Mouse (Mus musculus) neural tube, embryonic 10.5 days (tissue): ENCODE results near the gene Optn.
A peak's percentile ranks its signal among the peaks of the same experiment; 100 is the strongest.
"Not testable (repeated sequence)": the region's sequence is repeated elsewhere in the genome, so short reads cannot be mapped to it uniquely, and the experiment has no call there.

Experiments
- DNase-seq: peaks from one replicate; pipeline ENCODE4 v3.0.0-alpha.2; 2017; ENCODE audit warnings: low spot score; ENCODE audit errors: extremely low spot score

Optn gene

DNA sequence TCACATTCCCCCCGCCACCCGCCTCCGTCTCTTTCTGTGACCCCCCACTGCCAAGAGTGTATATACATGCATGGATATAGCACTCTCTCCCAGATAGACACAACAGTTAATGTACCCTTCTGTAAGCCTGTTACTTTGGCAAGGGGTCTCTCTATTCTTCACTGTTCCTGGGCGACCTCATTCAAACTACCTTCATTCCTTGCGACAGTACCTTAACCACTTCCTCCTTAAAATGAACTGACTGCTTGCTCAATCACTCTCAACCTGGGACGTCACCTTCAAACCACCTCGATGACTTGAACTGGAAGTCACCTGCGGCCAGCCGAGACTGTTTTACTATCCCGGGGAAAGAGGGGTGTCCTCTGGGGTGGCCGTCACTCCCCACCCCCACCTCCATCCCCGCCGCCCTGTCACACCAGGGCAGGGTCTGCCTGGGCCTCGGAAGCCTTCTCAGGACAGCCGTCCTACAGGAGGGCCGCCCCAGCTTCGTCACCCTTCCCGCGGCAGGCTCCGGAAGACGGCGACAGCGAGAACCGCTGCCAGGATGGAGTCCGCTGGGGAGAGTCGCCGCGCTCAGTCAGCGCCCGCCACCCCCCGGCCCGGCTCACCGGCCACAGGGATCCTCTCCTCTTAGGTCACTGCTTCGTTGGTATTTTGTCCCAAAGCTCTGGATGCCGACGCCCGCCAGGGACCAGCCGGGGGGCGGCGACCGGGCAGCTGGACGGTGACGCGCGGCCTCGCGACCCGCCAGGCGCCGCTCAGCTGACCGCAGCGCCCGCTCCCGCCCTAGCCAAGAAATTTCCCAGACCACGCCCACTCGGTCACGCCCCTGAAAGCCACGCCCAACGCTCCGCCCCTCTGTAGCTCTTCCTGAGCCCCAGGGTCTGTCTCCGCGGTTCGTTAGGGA, at the start of gene Optn:
Optn (minus strand) TSS at position 753 of the 907 bp plus-strand sequence.
- DNase-seq, result peak; percentile 90

DNA sequence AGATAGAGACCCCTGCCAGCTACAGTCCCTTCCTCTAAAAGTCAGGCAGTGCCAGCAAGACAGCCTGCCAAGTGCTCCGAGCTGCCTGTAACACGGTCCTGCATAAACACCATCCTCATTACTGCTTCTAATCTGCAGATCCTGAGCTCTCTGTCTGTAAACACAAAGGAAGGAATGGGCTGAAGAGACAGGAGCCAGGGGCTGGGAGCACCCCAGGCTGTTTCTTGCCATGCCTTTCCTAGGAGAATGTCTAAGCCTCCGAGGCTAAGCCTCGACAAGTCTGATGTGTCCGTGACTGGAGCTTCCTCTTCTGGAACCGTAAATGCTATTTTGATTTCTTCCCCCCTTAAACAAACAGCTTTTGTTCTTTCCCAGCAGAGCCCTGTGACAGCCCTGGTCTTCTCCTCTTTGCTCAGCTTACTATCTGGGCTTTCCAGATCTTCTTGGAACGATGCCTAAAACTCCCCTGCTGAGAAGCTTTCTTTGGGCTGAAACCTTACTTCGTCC, 49.0 kb upstream of the Optn start:
- no peak for DNase-seq

DNA sequence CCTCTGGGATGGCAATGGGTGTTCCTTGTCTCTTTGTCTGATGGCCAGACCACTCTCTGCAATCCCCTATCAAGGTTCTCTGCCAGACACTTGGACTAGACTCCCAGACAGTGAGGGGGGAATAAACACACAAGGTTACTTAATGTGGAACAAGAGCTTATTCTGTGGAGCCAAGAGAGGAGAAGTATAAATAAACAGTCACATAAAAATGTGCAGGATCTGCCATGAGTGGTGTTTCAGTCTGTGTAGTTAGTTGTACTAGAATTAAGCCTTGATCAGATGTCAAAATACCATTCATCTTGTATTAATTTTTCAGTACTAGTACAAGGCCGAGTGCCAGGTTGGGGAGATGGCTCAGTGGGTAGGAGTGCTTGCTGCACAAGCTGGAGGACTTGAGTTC, 39.0 kb upstream of the Optn start:
- no peak for DNase-seq

DNA sequence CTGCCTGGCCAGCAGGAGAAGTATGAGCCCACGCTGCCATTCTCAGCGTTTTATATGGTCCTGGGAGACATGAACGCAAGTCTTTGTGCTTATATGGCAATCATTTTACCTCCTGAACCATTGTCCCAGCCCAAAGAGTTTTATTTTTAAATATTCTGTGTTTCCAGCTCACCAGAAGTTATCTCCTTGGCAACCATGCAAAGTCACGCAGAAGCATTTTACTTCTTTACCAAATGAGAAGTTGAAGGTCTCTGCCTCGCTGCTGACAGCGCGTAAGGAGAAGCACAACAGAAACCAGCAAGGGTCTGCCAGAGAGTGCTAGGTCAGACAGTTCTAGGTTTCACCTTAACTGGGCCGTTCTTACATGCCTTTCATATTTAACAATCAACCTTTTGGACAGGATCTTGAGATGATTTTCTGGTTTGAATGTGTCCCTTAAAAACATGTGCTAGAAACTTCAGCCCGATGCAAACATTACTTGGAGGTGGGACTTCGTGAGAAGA, 37.9 kb upstream of the Optn start:
- DNase-seq, result no peak

DNA sequence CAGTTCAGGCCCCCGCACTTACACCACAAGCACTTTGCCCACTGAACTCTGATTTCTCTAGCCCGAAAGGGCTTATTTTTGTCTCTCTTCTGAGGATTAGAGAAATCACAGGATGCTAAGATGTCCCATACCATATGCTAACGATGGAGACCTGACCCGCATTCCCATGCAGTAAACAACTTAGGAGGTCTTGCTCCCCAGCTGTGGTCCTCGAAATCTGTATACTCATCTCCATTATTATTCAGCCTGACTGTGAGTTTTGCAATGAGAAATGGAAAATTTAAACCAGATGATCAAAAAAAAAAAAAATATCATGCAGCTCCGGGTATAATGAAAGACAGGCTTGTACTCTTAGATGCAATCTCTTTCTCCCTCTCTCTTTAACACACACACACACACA, 35.3 kb upstream of the Optn start:
- DNase-seq, result no peak

DNA sequence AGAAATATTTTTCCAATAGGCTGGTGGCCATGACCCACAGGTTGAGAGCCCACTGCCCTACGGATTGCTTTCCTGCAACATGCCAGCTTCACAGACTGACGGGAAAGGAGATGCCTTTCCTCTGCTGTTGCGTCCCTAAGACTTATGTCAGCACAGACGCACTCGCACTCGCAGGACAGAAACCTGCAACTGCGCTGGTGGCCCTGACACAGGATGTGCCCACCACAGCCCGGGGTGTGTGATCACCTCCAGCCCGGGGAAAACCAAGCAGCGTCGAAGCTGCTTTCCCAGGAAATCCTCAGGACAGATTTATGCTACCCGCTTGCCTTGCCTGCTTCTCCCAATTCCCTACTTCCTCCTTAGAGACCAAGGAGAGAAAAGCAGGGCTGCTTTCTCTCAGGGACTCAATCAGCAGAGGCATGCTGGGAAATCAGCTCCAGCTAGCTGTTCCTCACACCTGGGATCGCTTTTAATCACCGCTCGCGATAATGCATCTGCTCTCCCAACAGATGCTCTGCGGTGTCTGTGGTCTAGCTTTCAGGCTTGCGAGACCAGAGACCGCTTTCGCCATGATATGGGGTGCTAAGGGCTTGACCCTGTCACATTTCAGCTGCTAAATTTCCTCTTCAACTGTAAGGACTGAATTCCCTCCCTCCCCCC, 34.1 kb upstream of the Optn start:
- DNase-seq, result peak; percentile 47

DNA sequence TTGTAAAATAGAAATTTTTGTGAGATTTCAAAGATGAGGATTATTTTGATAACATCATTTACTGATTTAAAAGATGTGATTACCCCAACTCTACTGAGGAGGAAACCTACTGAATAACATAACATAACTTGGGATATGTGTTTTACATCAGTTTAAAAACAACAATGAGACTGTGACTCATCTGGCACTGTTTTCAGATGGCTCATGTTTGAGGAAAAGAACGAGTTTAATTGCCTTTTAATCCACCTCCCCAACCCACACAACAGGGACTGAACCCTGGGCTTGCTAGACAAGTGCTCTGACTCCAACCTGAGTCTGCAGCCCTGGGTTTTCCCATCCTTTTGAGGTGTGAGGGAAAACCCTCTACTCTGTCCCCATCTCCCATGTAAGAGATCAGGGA, 31.5 kb upstream of the Optn start:
- no peak for DNase-seq

DNA sequence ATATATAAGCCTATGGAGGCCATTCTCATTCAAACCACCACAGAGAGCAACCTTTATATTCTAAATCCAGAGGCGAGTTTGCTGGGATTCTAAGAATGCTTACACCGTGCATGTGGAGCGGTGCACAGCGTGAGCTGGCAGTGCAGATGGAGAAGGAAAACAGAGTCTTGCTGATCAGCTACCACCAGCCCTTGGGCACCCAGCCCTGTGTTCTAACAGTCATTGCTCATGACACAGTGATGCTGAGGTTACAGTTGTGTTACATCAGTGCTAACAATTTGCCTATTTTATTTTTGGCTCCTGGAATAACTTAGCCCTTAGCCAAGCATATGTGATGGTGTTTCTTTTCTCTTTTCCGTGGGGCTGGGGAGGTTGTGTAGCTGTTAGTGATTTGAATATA, 31.0 kb upstream of the Optn start:
- no peak for DNase-seq

DNA sequence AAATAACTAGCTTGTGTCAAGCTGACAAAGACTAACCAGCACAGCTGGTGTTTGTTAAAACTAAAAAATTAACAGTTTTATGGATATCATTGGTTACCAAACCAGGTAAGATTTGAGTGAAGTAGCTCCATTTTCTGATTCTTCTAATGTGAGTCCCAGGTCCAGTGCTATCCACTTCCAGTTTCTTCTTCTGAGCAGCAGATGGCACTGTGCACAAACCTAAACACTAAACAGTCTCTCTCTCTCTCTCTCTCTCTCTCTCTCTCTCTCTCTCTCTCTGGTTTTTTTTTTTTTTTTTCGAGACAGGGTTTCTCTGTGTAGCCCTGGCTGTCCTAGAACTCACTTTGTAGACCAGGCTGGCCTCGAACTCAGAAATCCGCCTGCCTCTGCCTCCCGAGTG, 26.5 kb upstream of the Optn start:
- not testable (repeated sequence) for DNase-seq

DNA sequence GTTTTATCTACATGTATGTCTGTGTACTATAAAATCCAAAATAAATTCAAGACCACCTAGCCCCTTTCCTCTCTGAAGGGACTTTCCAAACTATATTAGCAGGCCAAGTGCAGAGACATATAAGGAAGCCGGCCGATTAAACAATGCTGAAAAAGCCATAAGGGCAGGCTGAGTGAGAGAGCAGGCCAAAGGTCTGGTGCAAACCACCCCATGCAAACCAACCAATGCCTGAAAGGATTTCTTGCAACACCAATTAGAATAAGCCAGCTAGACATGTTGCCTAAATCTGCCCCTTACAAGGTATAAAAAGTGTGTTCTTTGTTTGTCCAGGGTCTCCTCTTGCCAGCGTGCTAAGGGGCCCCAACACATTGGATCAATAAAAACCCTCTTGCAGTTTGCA, 23.8 kb upstream of the Optn start:
- DNase-seq, result no peak

DNA sequence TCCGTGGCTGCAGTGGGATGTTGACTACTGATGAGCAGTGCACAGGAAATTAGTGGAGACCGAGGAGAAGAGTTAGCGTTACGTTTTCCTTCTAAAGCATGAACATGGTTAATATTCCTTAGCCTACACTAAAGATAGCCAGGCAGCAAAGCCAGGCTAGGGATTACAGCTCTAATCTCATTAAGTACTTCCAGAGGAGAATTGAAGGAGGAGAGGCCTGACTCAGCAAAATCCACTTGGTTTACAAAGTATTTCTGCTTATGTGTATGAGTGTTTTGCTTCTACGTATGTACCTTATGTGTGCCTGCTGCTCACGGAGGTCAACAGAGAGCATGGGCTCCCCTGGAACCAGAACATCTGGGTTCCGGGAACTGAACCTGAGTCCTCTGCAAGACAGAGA, 19.9 kb upstream of the Optn start:
- no peak for DNase-seq

DNA sequence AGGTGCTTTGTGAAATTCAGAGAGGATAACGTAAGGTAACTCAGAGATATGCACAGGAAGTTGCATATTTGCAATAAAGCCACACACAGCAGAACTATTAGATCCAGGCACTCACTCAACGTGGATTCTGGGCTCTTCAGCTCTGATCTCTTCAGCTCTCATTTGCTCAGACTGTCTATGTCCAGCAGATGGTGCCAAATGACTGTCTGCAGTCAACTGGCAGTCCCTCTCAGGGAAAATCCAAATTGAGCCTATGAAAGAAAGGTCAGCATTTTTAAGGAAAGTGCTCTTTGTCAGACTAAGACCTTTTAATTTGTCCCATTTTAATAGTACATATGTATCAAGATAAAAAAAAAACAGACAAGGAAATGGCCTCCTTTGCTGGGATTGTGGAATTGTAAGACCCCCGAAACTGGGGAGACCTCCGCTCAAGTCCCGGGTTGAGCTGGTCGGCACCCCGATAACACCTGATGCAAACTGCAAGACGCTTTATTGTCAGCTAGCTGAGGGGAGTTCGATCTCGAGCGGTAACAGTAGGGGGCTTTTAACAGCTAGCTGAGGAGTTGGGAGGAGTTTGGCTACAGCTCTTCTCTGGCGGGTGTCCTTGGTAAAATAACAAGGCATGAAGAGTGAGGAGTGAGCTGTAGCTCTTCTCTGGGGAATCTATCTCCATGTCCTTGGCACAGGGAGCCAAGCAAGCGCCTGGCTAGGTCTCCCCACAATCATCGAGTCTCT, 16.4 kb upstream of the Optn start:
- DNase-seq, result peak; percentile 43

DNA sequence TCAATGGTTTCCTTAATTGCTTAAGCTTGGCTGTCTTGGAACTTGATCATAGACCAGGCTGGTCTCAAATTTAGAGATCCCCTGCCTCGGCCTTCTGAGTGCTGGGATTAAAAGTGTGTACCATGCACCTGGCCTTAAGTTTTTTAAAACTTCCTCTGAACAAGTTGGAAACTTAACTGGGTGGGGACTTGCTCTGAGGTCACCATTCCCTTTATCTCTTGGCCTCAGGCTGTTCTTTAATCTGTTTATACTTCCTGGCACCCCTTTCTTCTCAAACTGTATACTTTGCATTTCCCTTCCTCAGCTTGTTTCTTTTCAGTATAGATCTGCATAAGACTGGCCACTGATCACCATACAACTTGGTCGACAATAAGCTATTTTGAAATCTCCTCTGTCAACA, 14.1 kb upstream of the Optn start:
- DNase-seq, result no peak

DNA sequence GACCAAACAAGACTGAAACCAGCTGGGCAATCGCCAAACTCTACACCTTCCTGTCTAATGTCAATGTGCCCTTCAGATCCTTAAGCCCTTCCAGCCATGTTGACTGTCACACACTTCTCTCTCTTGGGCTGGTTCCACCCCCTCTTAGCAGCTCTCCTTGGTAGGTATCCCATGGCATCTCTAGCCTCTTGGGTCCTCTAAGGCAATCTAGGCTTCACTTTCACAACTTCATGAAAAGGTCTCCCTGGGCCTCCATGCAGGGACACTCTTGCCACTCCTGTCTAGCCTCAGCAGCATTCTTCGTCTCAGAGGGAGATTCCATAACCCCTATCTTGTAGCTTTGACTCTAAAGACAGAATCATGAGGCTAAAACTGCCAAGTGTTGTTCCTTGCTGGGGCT, 13.6 kb upstream of the Optn start:
- DNase-seq, result no peak

DNA sequence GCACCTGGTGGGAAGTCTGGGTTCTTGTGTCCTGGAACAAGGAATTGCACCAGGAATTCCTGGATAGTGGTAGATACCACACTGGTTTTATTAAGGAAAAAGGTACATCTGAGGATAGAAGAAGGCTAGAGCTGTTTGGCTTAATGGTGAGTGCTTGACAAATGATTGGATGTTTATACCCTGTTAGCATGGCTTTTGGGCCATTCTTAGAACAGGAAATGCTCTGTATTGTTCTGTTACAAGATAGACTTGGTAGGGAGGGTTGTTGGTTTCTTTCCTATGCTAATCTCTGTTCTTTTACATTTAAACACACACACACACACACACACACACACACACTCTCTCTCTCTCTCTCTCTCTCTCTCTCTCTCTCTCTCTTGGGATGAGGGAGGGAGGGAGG, 12.0 kb upstream of the Optn start:
- DNase-seq, result no peak

DNA sequence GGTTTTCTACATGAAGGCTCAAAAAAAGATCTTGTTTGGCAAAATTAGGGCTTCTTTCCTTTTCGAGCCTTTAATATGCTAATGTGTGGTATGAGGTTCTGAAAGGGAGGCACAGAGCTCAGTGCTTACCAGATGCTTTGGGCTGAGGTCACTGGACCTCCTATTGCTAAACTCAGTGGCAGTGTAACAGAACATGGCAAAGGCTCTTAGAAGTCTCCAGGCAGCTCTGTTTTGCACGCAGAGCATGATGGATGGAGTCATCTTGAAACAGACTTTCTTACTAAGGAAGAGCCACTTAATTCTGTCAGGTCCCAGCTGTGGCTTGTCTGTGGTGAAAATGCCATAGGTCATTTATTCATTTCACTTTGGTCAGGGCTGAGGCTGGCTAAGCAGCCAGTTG, 11.6 kb upstream of the Optn start:
- no peak for DNase-seq

DNA sequence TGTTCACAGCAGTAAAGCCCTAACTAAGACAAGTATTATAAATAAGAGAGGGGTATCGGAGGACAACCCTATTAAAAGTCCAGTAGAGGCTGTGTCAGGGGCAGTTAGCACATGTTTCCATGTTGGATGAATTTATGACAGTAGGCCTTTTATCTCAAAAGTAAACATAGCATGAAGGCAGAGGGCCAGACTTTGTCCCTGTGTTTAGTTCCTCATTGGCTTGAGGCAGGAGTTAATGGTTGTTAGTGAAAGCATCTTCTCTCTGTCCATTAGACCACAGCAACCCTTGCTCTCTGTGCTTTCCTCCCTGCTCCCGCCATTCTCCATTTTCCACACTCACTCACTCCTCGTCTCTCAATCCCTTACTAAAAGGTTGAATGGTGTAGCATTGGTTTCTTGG, 9.9 kb upstream of the Optn start:
- no peak for DNase-seq

DNA sequence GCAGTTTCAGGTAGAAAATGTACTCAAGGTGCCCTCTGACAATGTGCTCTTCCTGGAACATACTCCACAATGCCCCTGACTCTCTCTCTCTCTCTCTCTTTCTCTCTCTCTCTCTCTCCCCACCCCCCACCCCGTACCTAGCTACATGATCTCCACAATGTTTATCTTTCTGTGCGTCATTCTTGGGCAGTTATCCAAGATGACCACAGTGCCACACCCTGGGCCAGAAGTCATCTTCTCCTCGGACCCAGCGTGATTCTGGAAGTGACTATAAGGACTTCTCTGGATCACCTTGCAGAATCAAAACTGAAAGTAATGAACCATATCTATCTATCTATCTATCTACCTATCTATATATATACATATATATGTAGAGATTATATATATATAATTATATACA, 4.1 kb upstream of the Optn start:
- no peak for DNase-seq

DNA sequence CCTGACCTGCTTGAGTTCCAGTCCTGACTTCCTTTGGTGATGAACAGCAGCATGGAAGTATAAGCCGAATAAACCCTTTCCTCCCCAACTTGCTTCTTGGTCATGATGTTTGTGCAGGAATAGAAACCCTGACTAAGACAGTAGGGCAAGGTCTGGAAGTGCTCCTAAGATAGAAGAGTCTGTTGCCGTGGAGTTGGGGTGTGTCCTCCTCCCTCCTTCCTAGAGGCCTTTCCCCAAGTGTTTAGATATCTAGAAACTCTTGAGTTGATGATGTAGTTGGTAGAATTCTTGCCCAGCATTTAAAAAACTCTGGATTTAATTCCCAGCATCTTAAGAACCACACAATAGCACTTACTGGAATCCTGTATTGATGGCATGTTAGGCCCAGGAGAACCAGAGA, 3.4 kb upstream of the Optn start:
- not testable (repeated sequence) for DNase-seq

DNA sequence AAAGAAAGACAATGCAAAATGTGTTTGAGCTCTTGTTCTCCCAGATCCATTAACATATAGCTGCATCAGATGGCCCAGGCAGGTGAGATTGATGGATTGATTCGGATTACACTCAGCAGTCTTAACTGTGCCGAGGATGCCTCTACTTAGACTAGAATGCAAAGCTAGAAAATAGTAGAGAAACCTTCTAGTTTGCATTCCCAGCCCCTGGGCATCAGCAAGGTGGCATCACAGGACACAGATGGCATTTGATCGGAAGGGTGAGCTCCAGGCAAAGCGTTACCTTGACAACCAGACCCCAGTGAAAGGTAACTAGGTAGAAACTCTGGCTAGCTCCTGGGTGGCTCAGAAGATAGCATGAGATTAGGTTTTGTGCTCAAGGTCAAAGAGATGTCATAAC, 396 bp upstream of the Optn start:
- no peak for DNase-seq

DNA sequence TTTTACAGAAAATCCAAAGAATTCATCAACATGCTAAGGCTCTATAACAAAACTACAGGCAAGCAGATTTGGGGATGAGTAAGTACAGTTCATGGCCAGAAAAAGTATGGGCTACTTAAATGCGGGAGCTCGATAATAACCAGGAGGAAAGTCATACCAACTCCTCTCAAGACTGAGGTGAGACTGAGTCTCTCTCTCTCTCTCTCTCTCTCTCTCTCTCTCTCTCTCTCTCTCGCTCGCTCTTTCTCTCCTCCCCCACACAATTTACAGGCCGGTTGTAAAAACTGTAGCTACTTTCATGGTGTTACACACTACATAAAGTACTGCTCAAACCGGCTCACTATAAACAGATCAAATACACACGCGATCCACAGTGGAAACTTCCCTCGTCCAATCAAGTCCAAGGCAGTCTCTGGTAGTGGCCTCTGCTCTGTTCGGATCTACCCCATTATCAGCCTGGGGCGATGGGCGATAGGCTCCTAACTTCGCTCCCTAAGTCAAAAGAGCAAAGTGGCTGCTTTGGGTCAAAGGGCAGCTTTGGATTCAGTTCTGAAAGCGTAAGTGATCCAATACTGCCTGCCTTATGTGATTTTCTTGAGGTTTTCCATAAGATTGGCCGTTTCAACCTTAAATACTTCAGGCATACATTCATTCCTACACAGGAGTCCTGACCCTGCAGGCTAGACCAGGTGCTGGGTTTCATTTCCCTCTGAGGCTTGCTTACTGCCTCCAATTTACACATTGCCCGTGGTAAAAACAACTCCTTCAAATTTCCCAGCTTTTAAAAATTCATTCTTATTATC, 1.2 kb downstream of the Optn start:
- no peak for DNase-seq
